Mouse (Mus musculus) liver, embryonic 16.5 days (tissue): Measurements from ENCODE around the gene Ddx41. TPM values are rescaled to one million over a fixed set of nuclear protein-coding genes. Genes with fewer than 3 reads are reported as not detected.
A peak's percentile ranks its signal among the peaks of the same experiment; 100 is the strongest.

Source experiments
- ATAC-seq: fragments of 200-750 bp; cut with Nextera tagmentation; 2 replicates; pipeline ENCODE4 v1.8.0; 2017; ENCODE audit warnings: low read depth, mild to moderate bottlenecking, moderate number of reproducible peaks, moderate library complexity
- H3K27ac ChIP-seq: fragments of 300-500 bp; sonication (generic); 2 replicates; pipeline ENCODE4 v1.5.1; 2014; ENCODE audit warnings: mild to moderate bottlenecking, low read length
- H3K27me3 ChIP-seq: fragments of 300-500 bp; sonication (generic); 2 replicates; pipeline ENCODE4 v1.6.1; 2014; ENCODE audit warnings: low read depth, low read length, mixed read lengths; ENCODE audit not compliant: control insufficient read depth, insufficient read depth
- H3K36me3 ChIP-seq: fragments of 300-500 bp; sonication (generic); 2 replicates; pipeline ENCODE4 v1.6.1; 2014; ENCODE audit warnings: mild to moderate bottlenecking; ENCODE audit not compliant: control insufficient read depth, insufficient read depth
- H3K4me1 ChIP-seq: fragments of 300-500 bp; sonication (generic); 2 replicates; pipeline ENCODE4 v1.6.1; 2014; ENCODE audit warnings: low read depth, low read length, mixed read lengths; ENCODE audit not compliant: control insufficient read depth
- H3K4me2 ChIP-seq: fragments of 300-500 bp; sonication (generic); 2 replicates; pipeline ENCODE4 v1.6.1; 2014; ENCODE audit warnings: low read depth, low read length, mixed read lengths
- H3K4me3 ChIP-seq: fragments of 300-500 bp; sonication (generic); 2 replicates; pipeline ENCODE4 v1.5.1; 2014; ENCODE audit warnings: low read depth, mild to moderate bottlenecking, low read length
- H3K9ac ChIP-seq: fragments of 300-500 bp; sonication (generic); 2 replicates; pipeline ENCODE4 v1.6.1; 2014; ENCODE audit warnings: low read depth, low read length
- H3K9me3 ChIP-seq: fragments of 300-500 bp; sonication (generic); replicated peaks from 2 replicates; pipeline ENCODE4 v1.6.1; 2016; ENCODE audit warnings: low read length; ENCODE audit not compliant: control insufficient read depth
- WGBS: fragments of 180-500 bp; shearing (Covaris S2); extraction: QIAGEN DNeasy Blood & Tissue Kit; methylation state at CpG from one replicate; pipeline ENCODE4 v1.1.7; 2014; ENCODE audit not compliant: insufficient replicate concordance; 5-methylcytosine and 5-hydroxymethylcytosine counted together
- polyA plus RNA-seq: library from polyadenylated mRNA; unstranded; fragments of >200 nt; fragmentation: Nextera tagmentation; extraction: Ambion mirVana; gene quantifications from 2 replicates; pipeline ENCODE4 v1.2.1, GENCODE M21; 2015

Gene Ddx41
- polyA plus RNA-seq, 1 experiment from 2014 or later = 20.9 TPM

- Histone ChIP-seq H3K27me3 (no peaks in the 10 kb centered on the region), H3K36me3 (peaks cover 4% of the 10 kb centered on the region), H3K4me2 (peak overlapping the region; percentile 32; the same call in 1 of the 2 replicates), H3K4me3 (peak overlapping the region; percentile 44), H3K27ac (peak overlapping the region; percentile 77), H3K4me1 (peaks cover 35% of the 10 kb centered on the region), H3K9ac (peak overlapping the region; percentile 20; the same call in 1 of the 2 replicates), H3K9me3 (no peaks in the 10 kb centered on the region)
- ATAC-seq = peak; percentile 52
- 21% methylated on average over 18 of the region's 18 CpGs for WGBS
Measured at GRCm38 (mm10) chr13:55527834-55528772, 8.4 kb downstream of the Ddx41 start.

GRCm38 (mm10) chr13:55527212-55527611 is 9.2 kb downstream of the Ddx41 start:
- peak overlapping the region; percentile 34 for H3K4me3 ChIP-seq
- H3K4me2 ChIP-seq = peak overlapping the region; percentile 19; the same call in 1 of the 2 replicates
- peaks cover 2% of the 10 kb centered on the region for H3K36me3 ChIP-seq
- no peak for ATAC-seq
- peaks cover 35% of the 10 kb centered on the region for H3K4me1 ChIP-seq
- 47% methylated on average over 16 of the region's 16 CpGs for WGBS
- no peaks in the 10 kb centered on the region for H3K27me3 ChIP-seq
- 0 out of 2 replicates have a peak overlapping the region, but pooled peaks have one; percentile 18 for H3K9ac ChIP-seq
- no peaks in the 10 kb centered on the region for H3K9me3 ChIP-seq
- peak overlapping the region; percentile 55 for H3K27ac ChIP-seq

- H3K4me1 ChIP-seq = peaks cover 35% of the 10 kb centered on the region
- H3K4me3 ChIP-seq = no peak overlapping the region
- 66% methylated on average over 16 of the region's 16 CpGs for WGBS
- no peaks in the 10 kb centered on the region for H3K9me3 ChIP-seq
- H3K27me3 ChIP-seq = no peaks in the 10 kb centered on the region
- ATAC-seq = no peak
- no peaks in the 10 kb centered on the region; the same call in none of the 2 replicates for H3K36me3 ChIP-seq
- no peak overlapping the region for H3K9ac ChIP-seq
- H3K27ac ChIP-seq = no peak overlapping the region
- no peak overlapping the region for H3K4me2 ChIP-seq
Measured at GRCm38 (mm10) chr13:55525733-55526553, 10.5 kb downstream of the Ddx41 start.

GRCm38 (mm10) chr13:55523951-55524600 is 12.4 kb downstream of the Ddx41 start:
- no peaks in the 10 kb centered on the region for H3K27me3 ChIP-seq
- no peak for ATAC-seq
- 82% methylated on average over 23 of the region's 23 CpGs for WGBS

GRCm38 (mm10) chr13:55523278-55523677 is 13.2 kb downstream of the Ddx41 start:
- H3K36me3 ChIP-seq = no peaks in the 10 kb centered on the region
- peaks cover 3% of the 10 kb centered on the region; the same call in 1 of the 2 replicates for H3K9me3 ChIP-seq
- WGBS = 76% methylated on average over 17 of the region's 17 CpGs
- peak; percentile 40 for ATAC-seq
- no peak overlapping the region for H3K4me3 ChIP-seq
- no peak overlapping the region for H3K4me2 ChIP-seq
- no peak overlapping the region for H3K9ac ChIP-seq
- H3K4me1 ChIP-seq = peaks cover 14% of the 10 kb centered on the region
- no peaks in the 10 kb centered on the region for H3K27me3 ChIP-seq
- H3K27ac ChIP-seq = no peak overlapping the region

More at GRCm38 (mm10) chr13:55523951-55524600, 12.4 kb downstream of the Ddx41 start:
- Histone ChIP-seq H3K4me2 (no peak overlapping the region), H3K9ac (no peak overlapping the region), H3K9me3 (peaks cover 3% of the 10 kb centered on the region; the same call in 1 of the 2 replicates), H3K4me3 (no peak overlapping the region), H3K4me1 (peaks cover 20% of the 10 kb centered on the region), H3K27ac (no peak overlapping the region), H3K36me3 (no peaks in the 10 kb centered on the region)

- WGBS = 61% methylated on average over 8 of the region's 8 CpGs
- ATAC-seq = no peak
Measured at GRCm38 (mm10) chr13:55522730-55523129, 13.7 kb downstream of the Ddx41 start.

GRCm38 (mm10) chr13:55519606-55520005 is 16.9 kb downstream of the Ddx41 start:
- no peak for ATAC-seq
- no peak overlapping the region for H3K4me2 ChIP-seq
- 35% methylated on average over 4 of the region's 4 CpGs for WGBS

More at GRCm38 (mm10) chr13:55522730-55523129, 13.7 kb downstream of the Ddx41 start:
- Histone ChIP-seq H3K9ac (no peak overlapping the region), H3K27ac (no peak overlapping the region), H3K27me3 (no peaks in the 10 kb centered on the region), H3K9me3 (peaks cover 3% of the 10 kb centered on the region; the same call in 1 of the 2 replicates), H3K4me3 (no peak overlapping the region), H3K36me3 (no peaks in the 10 kb centered on the region), H3K4me1 (peaks cover 9% of the 10 kb centered on the region), H3K4me2 (no peak overlapping the region)

GRCm38 (mm10) chr13:55516955-55517354 is 19.5 kb downstream of the Ddx41 start:
- H3K4me3 ChIP-seq = no peak overlapping the region
- no peak overlapping the region for H3K9ac ChIP-seq
- H3K9me3 ChIP-seq = peaks cover 3% of the 10 kb centered on the region; the same call in 1 of the 2 replicates
- H3K27me3 ChIP-seq = no peaks in the 10 kb centered on the region
- peaks cover 9% of the 10 kb centered on the region for H3K4me1 ChIP-seq
- ATAC-seq = no peak
- 2% methylated on average over 5 of the region's 5 CpGs for WGBS
- H3K4me2 ChIP-seq = no peak overlapping the region
- H3K27ac ChIP-seq = no peak overlapping the region
- H3K36me3 ChIP-seq = no peaks in the 10 kb centered on the region

More at GRCm38 (mm10) chr13:55519606-55520005, 16.9 kb downstream of the Ddx41 start:
- Histone ChIP-seq H3K4me3 (no peak overlapping the region), H3K9ac (no peak overlapping the region), H3K9me3 (peaks cover 3% of the 10 kb centered on the region; the same call in 1 of the 2 replicates), H3K36me3 (no peaks in the 10 kb centered on the region), H3K27me3 (no peaks in the 10 kb centered on the region), H3K4me1 (peaks cover 3% of the 10 kb centered on the region; the same call in 1 of the 2 replicates), H3K27ac (no peak overlapping the region)
